Mouse (Mus musculus): Measurements from ENCODE around the gene Ccdc62. TPM values are rescaled to one million over a fixed set of nuclear protein-coding genes. Genes with fewer than 3 reads are reported as not detected.

Ccdc62 gene
- polyA plus RNA-seq, 1 experiment, result 8.0 TPM

GRCm38 (mm10) chr5:124014180-124014579, 83.7 kb downstream of the Ccdc62 start:
- Histone ChIP-seq H3K4me1 (ENCODE audit: control insufficient read depth, insufficient read depth, low read length) (peaks cover 6% of the 10 kb centered on the region; the same call in 1 of the 2 replicates), H3K4me3 (ENCODE audit: insufficient read depth, low read length) (no peak overlapping the region), H3K27ac (ENCODE audit: insufficient read depth, low read length) (peak overlapping the region; percentile 62)
- TF ChIP-seq CTCF (IDR thresholded peaks at IDR 0.05; ENCODE audit: borderline replicate concordance, insufficient read depth, low read length), result no peak
- no peak for TF ChIP-seq POLR2A (IDR thresholded peaks at IDR 0.05; ENCODE audit: low read depth, low read length)

GRCm38 (mm10) chr5:124014791-124015251, 84.3 kb downstream of the Ccdc62 start:
- H3K4me1 ChIP-seq (ENCODE audit: control insufficient read depth, insufficient read depth, low read length), result peaks cover 6% of the 10 kb centered on the region; the same call in 1 of the 2 replicates
- H3K4me3 ChIP-seq (ENCODE audit: insufficient read depth, low read length), result no peak overlapping the region
- no peak for TF ChIP-seq POLR2A (IDR thresholded peaks at IDR 0.05; ENCODE audit: low read depth, low read length)
- no peak for TF ChIP-seq CTCF (IDR thresholded peaks at IDR 0.05; ENCODE audit: borderline replicate concordance, insufficient read depth, low read length)
- peak overlapping the region; percentile 62 for H3K27ac ChIP-seq (ENCODE audit: insufficient read depth, low read length)

- peaks cover 6% of the 10 kb centered on the region for H3K4me1 ChIP-seq (ENCODE audit: control insufficient read depth, insufficient read depth, low read length)
- TF ChIP-seq POLR2A (IDR thresholded peaks at IDR 0.05; ENCODE audit: low read depth, low read length), result no peak
- no peak for TF ChIP-seq CTCF (IDR thresholded peaks at IDR 0.05; ENCODE audit: borderline replicate concordance, insufficient read depth, low read length)
Measured at GRCm38 (mm10) chr5:124015727-124016126, 85.2 kb downstream of the Ccdc62 start.

GRCm38 (mm10) chr5:124016291-124016821, 85.9 kb downstream of the Ccdc62 start:
- peaks cover 6% of the 10 kb centered on the region for H3K4me1 ChIP-seq (ENCODE audit: control insufficient read depth, insufficient read depth, low read length)
- H3K4me3 ChIP-seq (ENCODE audit: insufficient read depth, low read length), result no peak overlapping the region
- no peak overlapping the region for H3K27ac ChIP-seq (ENCODE audit: insufficient read depth, low read length)
- TF ChIP-seq CTCF (IDR thresholded peaks at IDR 0.05; ENCODE audit: borderline replicate concordance, insufficient read depth, low read length), result no peak
- TF ChIP-seq POLR2A (IDR thresholded peaks at IDR 0.05; ENCODE audit: low read depth, low read length), result no peak

More at GRCm38 (mm10) chr5:124015727-124016126, 85.2 kb downstream of the Ccdc62 start:
- no peak overlapping the region for H3K4me3 ChIP-seq (ENCODE audit: insufficient read depth, low read length)
- no peak overlapping the region for H3K27ac ChIP-seq (ENCODE audit: insufficient read depth, low read length)

- no peak overlapping the region for H3K27ac ChIP-seq (ENCODE audit: insufficient read depth, low read length)
- H3K4me1 ChIP-seq (ENCODE audit: control insufficient read depth, insufficient read depth, low read length), result peaks cover 4% of the 10 kb centered on the region
- H3K4me3 ChIP-seq (ENCODE audit: insufficient read depth, low read length), result no peak overlapping the region
- TF ChIP-seq CTCF (IDR thresholded peaks at IDR 0.05; ENCODE audit: borderline replicate concordance, insufficient read depth, low read length) (no peak), POLR2A (IDR thresholded peaks at IDR 0.05; ENCODE audit: low read depth, low read length) (no peak)
Measured at GRCm38 (mm10) chr5:124017941-124018340, 87.5 kb downstream of the Ccdc62 start.

GRCm38 (mm10) chr5:124018651-124019050, 88.2 kb downstream of the Ccdc62 start:
- TF ChIP-seq CTCF (IDR thresholded peaks at IDR 0.05; ENCODE audit: borderline replicate concordance, insufficient read depth, low read length), result no peak
- no peak for TF ChIP-seq POLR2A (IDR thresholded peaks at IDR 0.05; ENCODE audit: low read depth, low read length)
- Histone ChIP-seq H3K27ac (ENCODE audit: insufficient read depth, low read length) (no peak overlapping the region), H3K4me1 (ENCODE audit: control insufficient read depth, insufficient read depth, low read length) (peaks cover 4% of the 10 kb centered on the region), H3K4me3 (ENCODE audit: insufficient read depth, low read length) (no peak overlapping the region)

Other genes starting within 250 kb of the Ccdc62 start
- gene Clip1, start 246.1 kb upstream of the Ccdc62 start, polyA plus RNA-seq (2011; ENCODE audit: insufficient read length, low read depth, missing spikeins), result 41.3 and 46.0 TPM in 2 replicates
- 47.8 and 56.3 TPM in 2 replicates for gene Zcchc8, start 209.6 kb upstream of the Ccdc62 start, polyA plus RNA-seq (2011; ENCODE audit: insufficient read length, low read depth, missing spikeins)
- gene Rsrc2, start 181.3 kb upstream of the Ccdc62 start, polyA plus RNA-seq (2011; ENCODE audit: insufficient read length, low read depth, missing spikeins), result 105 and 122 TPM in 2 replicates
- 24.7 and 42.0 TPM in 2 replicates for gene Kntc1, start 181.0 kb upstream of the Ccdc62 start, polyA plus RNA-seq (2011; ENCODE audit: insufficient read length, low read depth, missing spikeins)
- gene Hcar2, start 65.2 kb upstream of the Ccdc62 start, polyA plus RNA-seq (2011; ENCODE audit: insufficient read length, low read depth, missing spikeins), result not detected in 2 replicates
- 0.16 TPM in 1 of 2 replicates, not detected in the other for gene Hcar1, start 50.7 kb upstream of the Ccdc62 start, polyA plus RNA-seq (2011; ENCODE audit: insufficient read length, low read depth, missing spikeins)
- 110 and 137 TPM in 2 replicates for gene Denr, start 23.5 kb upstream of the Ccdc62 start, polyA plus RNA-seq (2011; ENCODE audit: insufficient read length, low read depth, missing spikeins)
- gene Gm43518, start 3.3 kb upstream of the Ccdc62 start, polyA plus RNA-seq (2011; ENCODE audit: insufficient read length, low read depth, missing spikeins), result 1.4 and 2.0 TPM in 2 replicates
- 5.9 and 6.2 TPM in 2 replicates for gene Hip1r, start 42.9 kb downstream of the Ccdc62 start, polyA plus RNA-seq (2011; ENCODE audit: insufficient read length, low read depth, missing spikeins)
- gene Vps37b, start 101.6 kb downstream of the Ccdc62 start, polyA plus RNA-seq (2011; ENCODE audit: insufficient read length, low read depth, missing spikeins), result 12.6 and 13.1 TPM in 2 replicates
- 2.6 and 3.8 TPM in 2 replicates for gene Abcb9, start 165.1 kb downstream of the Ccdc62 start, polyA plus RNA-seq (2011; ENCODE audit: insufficient read length, low read depth, missing spikeins)
- gene Ogfod2, start 181.6 kb downstream of the Ccdc62 start, polyA plus RNA-seq (2011; ENCODE audit: insufficient read length, low read depth, missing spikeins), result 9.6 and 12.8 TPM in 2 replicates
- 46.4 and 57.0 TPM in 2 replicates for gene Arl6ip4, start 185.4 kb downstream of the Ccdc62 start, polyA plus RNA-seq (2011; ENCODE audit: insufficient read length, low read depth, missing spikeins)